Comparison of ENCODE assay signal across 10 mouse cellular contexts in the genomic region with DNA sequence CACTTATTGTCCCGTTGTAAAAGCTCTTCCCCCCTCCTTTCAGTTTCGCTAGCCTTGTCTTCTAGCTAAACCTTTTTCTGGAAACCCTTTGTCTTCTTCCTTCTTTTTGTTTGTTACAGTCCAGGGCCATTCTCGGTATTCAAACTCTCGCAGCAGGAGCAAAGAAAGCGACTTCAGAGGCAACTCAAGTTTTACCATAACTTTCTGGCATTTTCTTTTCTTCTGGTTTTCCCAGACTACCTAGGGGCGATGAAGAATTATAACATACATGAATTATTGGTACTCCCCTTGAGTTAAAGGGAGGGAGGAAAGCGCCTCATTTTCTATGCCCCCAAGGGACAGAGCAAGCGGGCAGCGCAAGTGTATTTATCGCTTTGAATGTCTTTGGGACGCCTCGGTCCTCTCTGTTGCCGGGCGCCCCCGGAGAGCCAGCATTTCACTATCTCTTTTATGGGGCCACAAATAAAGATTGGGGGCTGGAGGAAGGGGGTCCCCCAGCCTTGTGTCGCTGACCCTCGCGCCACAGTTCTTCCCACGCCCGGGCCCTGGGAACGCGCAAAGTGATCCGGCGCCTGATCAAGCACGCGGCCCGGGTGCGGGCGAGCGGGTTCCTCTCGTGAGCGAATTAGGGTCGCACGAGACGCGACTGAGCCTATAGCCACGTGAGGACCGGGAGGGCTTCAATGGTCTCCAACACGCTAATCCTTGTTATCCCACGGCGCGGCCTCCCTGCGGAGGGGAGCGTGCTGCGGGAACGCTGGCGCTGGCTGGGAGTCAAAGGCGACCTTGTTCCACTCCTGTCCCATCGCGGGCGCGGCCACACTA. TPM values are rescaled to one million over a fixed set of nuclear protein-coding genes. Genes with fewer than 3 reads are reported as not detected.
DNase-seq lines count a peak whose midpoint lies in the region; ATAC-seq and TF ChIP-seq lines count a peak whose summit lies in the region.
"Had no signal": no experiment of that assay in that cellular context is flagged by ENCODE, and none has a peak within 500 bp of the region (broad histone marks: within the 10 kb centered on the region; RNA-seq: fewer than 3 reads in every experiment).

No protein-coding gene starts in this region.

- peak overlapping the region; percentile 48 for H3K4me3 ChIP-seq in heart, embryonic 10.5 days
- peak overlapping the region; percentile 75 for H3K4me3 ChIP-seq in E14TG2a.4 (replicated peaks; ENCODE audit: low read length)
- peak overlapping the region; percentile 38 for H3K4me3 ChIP-seq in forebrain, embryonic 12.5 days (replicated peaks)
- H3K4me3 ChIP-seq in limb, embryonic 15.5 days = peak overlapping the region; percentile 30

- no peak for TF ChIP-seq CTCF in E14TG2a.4 (conservative IDR thresholded peaks at IDR 0.05; ENCODE audit: low read length)

- no peak for DNase-seq in heart, embryonic 10.5 days (ENCODE audit: low spot score)
- DNase-seq in heart, postnatal 4 days = no peak
- DNase-seq in frontal cortex, postnatal 10 days (ENCODE audit: low spot score in 2 of 2) = no peak
- no peak for DNase-seq in layer of hippocampus, postnatal 36 days
- DNase-seq: heart, postnatal 14 days had no signal

- peaks cover 9% of the 10 kb centered on the region for H3K4me1 ChIP-seq in heart, embryonic 10.5 days
- peaks cover 55% of the 10 kb centered on the region for H3K4me1 ChIP-seq in E14TG2a.4 (replicated peaks; ENCODE audit: low read depth, low read length)
- H3K4me1 ChIP-seq in forebrain, embryonic 12.5 days = peaks cover 59% of the 10 kb centered on the region
- H3K4me1 ChIP-seq in limb, embryonic 15.5 days = peaks cover 10% of the 10 kb centered on the region

- peaks cover 99% of the 10 kb centered on the region for H3K27me3 ChIP-seq in heart, embryonic 10.5 days (ENCODE audit: insufficient read depth, poor library complexity, severe bottlenecking)
- peaks cover 98% of the 10 kb centered on the region for H3K27me3 ChIP-seq in E14TG2a.4 (ENCODE audit: insufficient read depth, low read length)
- H3K27me3 ChIP-seq in forebrain, embryonic 12.5 days = peaks cover 98% of the 10 kb centered on the region
- H3K27me3 ChIP-seq in limb, embryonic 15.5 days = peaks cover 97% of the 10 kb centered on the region

- under 1% methylated on average over 52 of the region's 52 CpGs for WGBS in heart, embryonic 10.5 days
- under 1% methylated on average over 52 of the region's 52 CpGs for WGBS in forebrain, embryonic 12.5 days
- under 1% methylated on average over 52 of the region's 52 CpGs for WGBS in limb, embryonic 15.5 days

- no peak overlapping the region for H3K27ac ChIP-seq in heart, embryonic 10.5 days
- H3K27ac ChIP-seq in forebrain, embryonic 12.5 days = peak overlapping the region; percentile 82
- H3K27ac ChIP-seq in limb, embryonic 15.5 days = no peak overlapping the region

- H3K4me2 ChIP-seq in forebrain, embryonic 12.5 days = peak overlapping the region; percentile 63
- H3K4me2 ChIP-seq in limb, embryonic 15.5 days = peak overlapping the region; percentile 51

- ATAC-seq in forebrain, embryonic 12.5 days (ENCODE audit: low FRiP score) = 0 out of 2 replicates have a peak, but pooled peaks have one; percentile 17
- ATAC-seq in limb, embryonic 15.5 days (ENCODE audit: insufficient number of reproducible peaks, low FRiP score, low TSS enrichment, low read depth) = no peak
- ATAC-seq in monocyte, adult 5-6 weeks (replicated peaks; ENCODE audit: insufficient number of reproducible peaks, low FRiP score, low TSS enrichment, poor library complexity, severe bottlenecking) = no peak

- H3K9me3 ChIP-seq in heart, embryonic 10.5 days = no peaks in the 10 kb centered on the region
- 0 out of 2 replicates have a peak, but pooled peaks cover 3% of the 10 kb centered on the region for H3K9me3 ChIP-seq in E14TG2a.4 (ENCODE audit: low read length)
- H3K9me3 ChIP-seq in forebrain, embryonic 12.5 days = no peaks in the 10 kb centered on the region
- no peaks in the 10 kb centered on the region for H3K9me3 ChIP-seq in limb, embryonic 15.5 days

- no peaks in the 10 kb centered on the region for H3K36me3 ChIP-seq in heart, embryonic 10.5 days
- H3K36me3 ChIP-seq in E14TG2a.4 (ENCODE audit: insufficient read depth, low read length) = no peaks in the 10 kb centered on the region
- H3K36me3 ChIP-seq in forebrain, embryonic 12.5 days (replicated peaks) = no peaks in the 10 kb centered on the region
- no peaks in the 10 kb centered on the region for H3K36me3 ChIP-seq in limb, embryonic 15.5 days

- H3K9ac ChIP-seq in forebrain, embryonic 12.5 days = peak overlapping the region; percentile 46
- no peak overlapping the region for H3K9ac ChIP-seq in limb, embryonic 15.5 days

RNA-seq across cellular contexts. Expression of a gene that starts 6.4 kb away (rescaled TPM):
- 0.09 and 0.20 TPM in 2 replicates for polyA plus RNA-seq in heart, embryonic 10.5 days (2016; fragmentation: Nextera tagmentation; extraction: Ambion mirVana)
- not detected for total RNA-seq in heart, postnatal 4 days (2021)
- 16.2 and 19.5 TPM in 2 replicates for polyA plus RNA-seq in forebrain, embryonic 12.5 days (2016; fragmentation: Nextera tagmentation; extraction: Ambion mirVana)
- polyA plus RNA-seq in limb, embryonic 15.5 days (2015; fragmentation: Nextera tagmentation; extraction: Ambion mirVana) = not detected in 2 replicates
- total RNA-seq in layer of hippocampus, postnatal 36 days (2021) = under 1 TPM; 0.23 to 0.27 TPM
- not detected in 3 replicates for total RNA-seq in monocyte, adult 5-6 weeks (2017)
- total RNA-seq: heart, postnatal 14 days; megakaryocyte-erythroid progenitor cell, adult 5-6 weeks had no signal

RNA-seq across cellular contexts. Expression of a gene that starts 37.9 kb away (rescaled TPM):
- 1.6 and 8.6 TPM in 2 replicates for polyA plus RNA-seq in heart, embryonic 10.5 days (2016; fragmentation: Nextera tagmentation; extraction: Ambion mirVana)
- total RNA-seq in heart, postnatal 4 days (2021) = under 1 TPM; 0.20 to 0.24 TPM
- polyA plus RNA-seq in forebrain, embryonic 12.5 days (2016; fragmentation: Nextera tagmentation; extraction: Ambion mirVana) = 19.5 and 26.3 TPM in 2 replicates
- 624 and 644 TPM in 2 replicates for polyA plus RNA-seq in limb, embryonic 15.5 days (2015; fragmentation: Nextera tagmentation; extraction: Ambion mirVana)
- total RNA-seq in layer of hippocampus, postnatal 36 days (2021) = 100 to 1,000 TPM; 121 to 127 TPM
- not detected in 3 replicates for total RNA-seq in monocyte, adult 5-6 weeks (2017)
- total RNA-seq: megakaryocyte-erythroid progenitor cell, adult 5-6 weeks had no signal

Comparison
In these comparisons a context has a peak if more than half of its experiments do, and no peak if none do; other contexts are left out.
1. RNA of a gene that starts 37.9 kb away (total RNA-seq): 121 to 127 TPM in layer of hippocampus, postnatal 36 days; 0.20 to 0.24 TPM in heart, postnatal 4 days and not detected in monocyte, adult 5-6 weeks; every median in the first group is over 10 times any median in the second.
2. Peak in every context shown above with its lines, with median percentiles within 50 percentile points of each other: H3K4me3 ChIP-seq.